Mouse (Mus musculus) sigmoid colon, adult 10 weeks (tissue): Measurements from ENCODE around the gene Mpp1. TPM values are rescaled to one million over a fixed set of nuclear protein-coding genes. Genes with fewer than 3 reads are reported as not detected.

Source experiments
- polyA plus RNA-seq: library from polyadenylated mRNA; stranded (reverse); fragments of 350-450 nt; fragmentation: Illumina TruSeq; extraction: RNeasy Lipid Tissue Mini Kit (QIAGEN cat#74804); gene quantifications from one replicate; pipeline ENCODE4 v1.2.3, GENCODE M21; 2014; ENCODE audit warnings: low read depth, low replicate concordance

The Mpp1 gene
- 41.0 TPM for polyA plus RNA-seq

DNA sequence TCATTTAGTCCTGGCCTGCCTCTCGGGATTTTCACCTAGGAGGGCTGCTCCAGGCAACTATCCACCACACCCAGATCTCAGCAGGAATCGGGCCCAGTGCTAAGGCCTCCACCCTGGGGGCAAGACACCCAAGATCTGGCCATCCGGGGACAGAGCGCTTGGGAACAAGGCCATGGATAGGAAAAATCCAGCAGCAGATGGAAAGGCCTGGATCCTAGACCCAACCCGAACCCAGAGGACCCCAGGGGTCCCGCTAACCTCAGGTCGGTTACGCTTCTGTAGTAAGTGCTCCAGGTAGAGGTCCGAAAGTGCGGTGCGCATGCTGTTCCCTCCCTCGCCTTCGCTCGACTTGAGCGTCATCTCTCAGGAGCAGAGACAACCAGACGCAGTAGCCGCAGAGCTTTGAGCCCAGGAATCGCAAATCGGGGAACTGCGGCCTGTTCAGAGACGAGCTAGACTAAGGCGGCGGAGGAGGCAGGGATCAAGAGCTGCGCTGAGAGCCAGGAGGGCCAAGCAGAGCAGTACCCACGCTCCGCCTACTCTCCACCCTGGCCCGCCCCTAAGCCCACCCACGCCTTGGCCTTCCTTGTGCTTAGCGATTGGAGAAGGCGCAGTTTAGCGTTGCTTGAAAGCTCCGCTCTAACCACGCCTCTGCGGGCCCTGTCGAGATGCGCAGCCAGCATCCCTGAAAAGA is at the start of gene Mpp1:
TSS of gene Mpp1 (minus strand) at position 550 of the 694 bp plus-strand sequence.

DNA sequence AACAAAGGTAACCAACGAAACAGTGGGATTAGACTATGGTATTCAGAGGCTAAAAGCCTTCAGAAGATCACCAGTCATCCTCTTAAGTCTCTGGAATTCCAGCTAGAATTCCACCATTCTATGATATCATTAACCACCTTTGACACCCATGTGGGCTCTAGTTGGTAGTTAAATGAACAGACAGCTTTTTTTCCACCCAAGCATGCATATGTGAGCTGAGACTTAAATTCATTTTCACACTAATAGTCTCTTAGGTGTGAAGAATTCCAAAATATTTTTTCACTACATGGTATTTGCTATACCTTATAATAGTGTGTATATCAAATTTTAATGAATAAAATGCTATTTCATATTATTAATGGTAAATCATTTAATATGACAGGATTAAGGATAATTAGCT is 32.9 kb upstream of the Mpp1 start, which contains the start of gene Smim9:
TSS of gene Smim9 (minus strand) at position 101 of the 400 bp plus-strand sequence.

GRCm38 (mm10) chrX:75095369-75096162 is 35.2 kb downstream of the Mpp1 start, which contains the start of gene Dkc1:
Dkc1 (plus strand) TSS chrX:75095854.

GRCm38 (mm10) chrX:75084774-75085508 is 45.9 kb downstream of the Mpp1 start, which contains the start of gene Gab3:
Gab3 (minus strand) TSS chrX:75085458.

Other genes starting within 250 kb of the Mpp1 start
- 2.0 TPM for gene Gab3, start 45.6 kb downstream of the Mpp1 start, polyA plus RNA-seq
- gene Dkc1, start 35.2 kb downstream of the Mpp1 start, polyA plus RNA-seq = 65.5 TPM
- gene Smim9, start 32.8 kb upstream of the Mpp1 start, polyA plus RNA-seq = not detected